ENCODE assay signal across 8 mouse cellular contexts in the genomic region with DNA sequence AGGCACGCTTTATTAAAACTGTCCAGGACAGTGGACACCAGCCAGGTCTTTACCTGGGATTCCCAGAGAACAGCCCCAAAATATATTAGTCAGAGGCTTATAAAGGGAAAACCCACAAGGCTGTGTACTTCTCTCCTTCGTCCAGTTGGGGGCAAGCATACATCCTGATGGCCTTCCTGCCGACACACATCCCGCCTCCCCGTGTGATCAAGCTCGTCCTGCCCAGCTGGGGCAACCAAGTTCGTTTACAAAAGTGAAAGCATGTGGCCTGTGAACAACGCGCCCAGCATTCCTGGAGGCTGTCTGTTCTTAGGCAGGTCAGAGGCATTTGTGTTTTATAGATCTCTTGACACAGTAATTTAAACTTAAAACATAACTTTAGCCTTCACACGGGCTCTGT. TPM values are rescaled to one million over a fixed set of nuclear protein-coding genes. Genes with fewer than 3 reads are reported as not detected.
DNase-seq lines count a peak whose midpoint lies in the region; TF ChIP-seq lines count a peak whose summit lies in the region.

No protein-coding gene starts in this region.

- no peaks in the 10 kb centered on the region for H3K79me2 ChIP-seq in heart, adult 2 months (replicated peaks; ENCODE audit: control insufficient read depth, insufficient read depth, low read length)
- H3K79me2 ChIP-seq in macrophage (ENCODE audit: inconsistent target) = no peaks in the 10 kb centered on the region

- 12% methylated on average over 10 of the region's 10 CpGs for WGBS in thymus, adult 2 months
- WGBS in heart, adult 2 months = 15% methylated on average over 10 of the region's 10 CpGs
- 11% methylated on average over 10 of the region's 10 CpGs for WGBS in macrophage (ENCODE audit: missing documents)

- no peak overlapping the region for H3K27ac ChIP-seq in thymus, adult 2 months (ENCODE audit: control insufficient read depth, insufficient read depth, low read length)
- H3K27ac ChIP-seq in bone marrow macrophage, adult 2 months (ENCODE audit: insufficient read depth, low read depth, low read length) = 0 out of 2 replicates have a peak overlapping the region, but pooled peaks have one; percentile 11
- H3K27ac ChIP-seq in heart, adult 2 months = peak overlapping the region; percentile 13; the same call in 1 of the 2 replicates
- H3K27ac ChIP-seq in macrophage = 0 out of 2 replicates have a peak overlapping the region, but pooled peaks have one; percentile 12

- 0 out of 2 replicates have a peak, but pooled peaks have one; percentile 36 for TF ChIP-seq CTCF in thymus, adult 2 months (IDR thresholded peaks at IDR 0.05; ENCODE audit: borderline replicate concordance, control insufficient read depth, extremely low read depth, insufficient read depth, low read length, poor library complexity)
- TF ChIP-seq CTCF in bone marrow macrophage, adult 2 months (IDR thresholded peaks at IDR 0.05; ENCODE audit: low read depth, low read length) = no peak
- peak; percentile 70 for TF ChIP-seq CTCF in heart, adult 2 months (IDR thresholded peaks at IDR 0.05)

- H3K36me3 ChIP-seq in thymus, adult 2 months (ENCODE audit: control insufficient read depth, insufficient read depth, low read length) = no peaks in the 10 kb centered on the region
- no peaks in the 10 kb centered on the region for H3K36me3 ChIP-seq in heart, adult 2 months (ENCODE audit: control insufficient read depth, insufficient read depth, low read length)
- H3K36me3 ChIP-seq in macrophage (ENCODE audit: inconsistent target) = no peaks in the 10 kb centered on the region

- no peak overlapping the region; the same call in 1 of the 2 replicates for H3K4me3 ChIP-seq in thymus, adult 2 months (ENCODE audit: control insufficient read depth, insufficient read depth, low read length)
- peak overlapping the region; percentile 27 for H3K4me3 ChIP-seq in bone marrow macrophage, adult 2 months (ENCODE audit: insufficient read depth, low read length)
- H3K4me3 ChIP-seq in heart, adult 2 months = no peak overlapping the region
- H3K4me3 ChIP-seq in macrophage (ENCODE audit: inconsistent target) = no peak overlapping the region; the same call in 1 of the 2 replicates

- 0 out of 2 replicates have a peak, but pooled peaks have one; percentile 15 for TF ChIP-seq POLR2A in thymus, adult 2 months (IDR thresholded peaks at IDR 0.05; ENCODE audit: control insufficient read depth, extremely low read depth, insufficient read depth, low read length, poor library complexity)
- TF ChIP-seq POLR2A in bone marrow macrophage, adult 2 months (IDR thresholded peaks at IDR 0.05; ENCODE audit: borderline replicate concordance, low read depth, low read length) = no peak
- peak; percentile 31; the same call in 1 of the 2 replicates for TF ChIP-seq POLR2A in heart, adult 2 months (IDR thresholded peaks at IDR 0.05; ENCODE audit: insufficient read depth, low read depth, low read length)

- H3K27me3 ChIP-seq in thymus, adult 2 months (ENCODE audit: control insufficient read depth, insufficient read depth, low read length) = no peaks in the 10 kb centered on the region
- H3K27me3 ChIP-seq in heart, adult 2 months (ENCODE audit: control insufficient read depth, insufficient read depth, low read length) = no peaks in the 10 kb centered on the region

- 0 out of 2 replicates have a peak, but pooled peaks have one; percentile 45 for TF ChIP-seq EP300 in heart, adult 2 months (IDR thresholded peaks at IDR 0.05; ENCODE audit: insufficient read depth, low read depth, low read length)

- H3K9ac ChIP-seq in heart, adult 2 months (ENCODE audit: low read depth, low read length) = no peak overlapping the region

- peaks cover 4% of the 10 kb centered on the region for H3K4me1 ChIP-seq in thymus, adult 2 months (replicated peaks; ENCODE audit: control insufficient read depth, insufficient read depth, low read length)
- H3K4me1 ChIP-seq in bone marrow macrophage, adult 2 months (ENCODE audit: control insufficient read depth, insufficient read depth, low read length) = peaks cover 3% of the 10 kb centered on the region
- H3K4me1 ChIP-seq in heart, adult 2 months (ENCODE audit: control insufficient read depth, insufficient read depth, low read length) = peaks cover 2% of the 10 kb centered on the region

- intact Hi-C loops in heart, adult 2 months (cut with DNase I) = loop anchor here (2.0 kb wide), 1 partner anchor 19 kb away; no protein-coding TSS in a partner anchor

- DNase-seq in thymus, adult 2 months = peak; percentile 14
- no peak for DNase-seq in thymus, adult 18-20 months
- peak; percentile 33 to 45 for DNase-seq in heart, adult 2 months
- DNase-seq in kidney, postnatal 10 days = peak; percentile 62
- DNase-seq in right cerebral cortex, adult 18-20 months = no peak
- DNase-seq in frontal cortex, postnatal 14 days (ENCODE audit: low spot score in 2 of 2) = no peak

RNA-seq across cellular contexts. Expression of a gene that starts 32.4 kb away (rescaled TPM):
- polyA plus RNA-seq in thymus, adult 2 months (2012; rRNA removed) = 338 and 396 TPM in 2 replicates
- polyA plus RNA-seq in bone marrow macrophage, adult 2 months (2012; ENCODE audit: insufficient read depth, insufficient read length, missing spikeins) = 1,248 and 1,390 TPM in 2 replicates
- total RNA-seq in heart, adult 2 months (2021) = 100 to 1,000 TPM; 482 to 538 TPM
- polyA plus RNA-seq in heart, adult 2 months (2012; rRNA removed) = 186 and 373 TPM in 2 replicates
- total RNA-seq in macrophage (2018; cell fraction: chromatin; rRNA removed) = 100 to 1,000 TPM in 1 of 26 experiments, 10 to 100 TPM in 25; 25.2 to 226 (median 42.1) TPM
- 1,000 to 10,000 TPM in 13 of 26 experiments, 100 to 1,000 TPM in 13; 702 to 1,793 (median 977) TPM for total RNA-seq in macrophage (2018; cell fraction: cytosol; rRNA removed)
- 100 to 1,000 TPM; 123 to 276 (median 187) TPM for total RNA-seq in macrophage (2018; cell fraction: nucleus; rRNA removed)
- polyA plus RNA-seq in macrophage (2018) = 1,233 to 1,328 TPM (median 1,244 TPM) in 3 replicates

Comparison
In these comparisons a context has a peak if more than half of its experiments do, and no peak if none do; other contexts are left out.
1. DNase-seq: peak in thymus, adult 2 months (single experiment), heart, adult 2 months (2 of 2) and kidney, postnatal 10 days (single experiment); none in thymus, adult 18-20 months (0 of 2), right cerebral cortex, adult 18-20 months (single experiment) and frontal cortex, postnatal 14 days (0 of 2).